Mouse (Mus musculus): ENCODE data around the gene Snapin. TPM values are rescaled to one million over a fixed set of nuclear protein-coding genes. Genes with fewer than 3 reads are reported as not detected.
A peak's percentile ranks its signal among the peaks of the same experiment; 100 is the strongest.

The Snapin gene
- total and polyA plus RNA-seq, 2 experiments from 2014 or later: 49.7 to 102 TPM

- DNase-seq (ENCODE audit: low spot score) (peak; percentile 14), ATAC-seq (no peak; the same call in 1 of the 2 replicates)
- peak overlapping the region; percentile 96 for H3K9ac ChIP-seq (replicated peaks; ENCODE audit: low read length)
- peak overlapping the region; percentile 99 for H3K4me3 ChIP-seq (ENCODE audit: low read length)
- 1% methylated on average over 18 of the region's 20 CpGs for WGBS
- no peak for TF ChIP-seq CTCF (IDR thresholded peaks at IDR 0.05; ENCODE audit: low read depth)
- H3K9me3 ChIP-seq (ENCODE audit: low read length): no peaks in the 10 kb centered on the region
- H3K4me1 ChIP-seq (ENCODE audit: insufficient read depth, low read length): peaks cover 9% of the 10 kb centered on the region; the same call in 1 of the 2 replicates
- peak overlapping the region; percentile 62 for H3K4me2 ChIP-seq (ENCODE audit: low read depth, low read length)
- H3K27me3 ChIP-seq (ENCODE audit: insufficient read depth, low read length): no peaks in the 10 kb centered on the region; the same call in 1 of the 2 replicates
- peaks cover 17% of the 10 kb centered on the region for H3K36me3 ChIP-seq (ENCODE audit: insufficient read depth, low read length)
- H3K27ac ChIP-seq: peak overlapping the region; percentile 99
Observed at GRCm38 (mm10) chr3:90508287-90508949, 17.6 kb upstream of the Snapin start.

- Histone ChIP-seq H3K9me3 (ENCODE audit: low read length) (no peaks in the 10 kb centered on the region), H3K27me3 (ENCODE audit: insufficient read depth, low read length) (no peaks in the 10 kb centered on the region), H3K36me3 (ENCODE audit: insufficient read depth, low read length) (peaks cover 37% of the 10 kb centered on the region), H3K4me3 (ENCODE audit: low read length) (no peak overlapping the region), H3K27ac (no peak overlapping the region), H3K4me2 (ENCODE audit: low read depth, low read length) (no peak overlapping the region), H3K4me1 (ENCODE audit: insufficient read depth, low read length) (peaks cover 9% of the 10 kb centered on the region; the same call in 1 of the 2 replicates), H3K9ac (replicated peaks; ENCODE audit: low read length) (no peak overlapping the region)
- no peak for DNase-seq (ENCODE audit: low spot score)
- no peak for ATAC-seq
- TF ChIP-seq CTCF (IDR thresholded peaks at IDR 0.05; ENCODE audit: low read depth): no peak
- WGBS: 88% methylated on average over 3 of the region's 3 CpGs
Observed at GRCm38 (mm10) chr3:90506362-90506761, 15.5 kb upstream of the Snapin start.

GRCm38 (mm10) chr3:90505216-90505615 lies 14.4 kb upstream of the Snapin start:
- no peak overlapping the region for H3K4me3 ChIP-seq (ENCODE audit: low read length)
- peaks cover 9% of the 10 kb centered on the region; the same call in 1 of the 2 replicates for H3K4me1 ChIP-seq (ENCODE audit: insufficient read depth, low read length)
- H3K4me2 ChIP-seq (ENCODE audit: low read depth, low read length): no peak overlapping the region
- no peak overlapping the region for H3K27ac ChIP-seq
- no peak for TF ChIP-seq CTCF (IDR thresholded peaks at IDR 0.05; ENCODE audit: low read depth)
- no peak overlapping the region for H3K9ac ChIP-seq (replicated peaks; ENCODE audit: low read length)
- H3K9me3 ChIP-seq (ENCODE audit: low read length): no peaks in the 10 kb centered on the region
- H3K27me3 ChIP-seq (ENCODE audit: insufficient read depth, low read length): no peaks in the 10 kb centered on the region
- H3K36me3 ChIP-seq (ENCODE audit: insufficient read depth, low read length): peaks cover 44% of the 10 kb centered on the region
- DNase-seq (ENCODE audit: low spot score) (no peak), ATAC-seq (no peak)
- WGBS: 94% methylated on average over 5 of the region's 5 CpGs

- no peak for TF ChIP-seq CTCF (IDR thresholded peaks at IDR 0.05; ENCODE audit: low read depth)
- no peak overlapping the region for H3K27ac ChIP-seq
- peaks cover 9% of the 10 kb centered on the region; the same call in 1 of the 2 replicates for H3K4me1 ChIP-seq (ENCODE audit: insufficient read depth, low read length)
- no peak overlapping the region for H3K9ac ChIP-seq (replicated peaks; ENCODE audit: low read length)
- ATAC-seq (no peak), DNase-seq (ENCODE audit: low spot score) (no peak)
- no peaks in the 10 kb centered on the region for H3K27me3 ChIP-seq (ENCODE audit: insufficient read depth, low read length)
- peaks cover 52% of the 10 kb centered on the region for H3K36me3 ChIP-seq (ENCODE audit: insufficient read depth, low read length)
- no peak overlapping the region for H3K4me3 ChIP-seq (ENCODE audit: low read length)
- no peak overlapping the region for H3K4me2 ChIP-seq (ENCODE audit: low read depth, low read length)
- no peaks in the 10 kb centered on the region for H3K9me3 ChIP-seq (ENCODE audit: low read length)
- WGBS: 84% methylated on average over 4 of the region's 4 CpGs
Observed at GRCm38 (mm10) chr3:90503444-90503843, 12.6 kb upstream of the Snapin start.

GRCm38 (mm10) chr3:90497597-90497996 lies 6.8 kb upstream of the Snapin start:
- DNase-seq (ENCODE audit: low spot score) (no peak), ATAC-seq (no peak)
- Histone ChIP-seq H3K4me2 (ENCODE audit: low read depth, low read length) (no peak overlapping the region), H3K9ac (replicated peaks; ENCODE audit: low read length) (no peak overlapping the region), H3K4me1 (ENCODE audit: insufficient read depth, low read length) (no peaks in the 10 kb centered on the region), H3K27me3 (ENCODE audit: insufficient read depth, low read length) (no peaks in the 10 kb centered on the region), H3K27ac (no peak overlapping the region), H3K4me3 (ENCODE audit: low read length) (no peak overlapping the region), H3K9me3 (ENCODE audit: low read length) (no peaks in the 10 kb centered on the region), H3K36me3 (ENCODE audit: insufficient read depth, low read length) (peaks cover 57% of the 10 kb centered on the region)
- TF ChIP-seq CTCF (IDR thresholded peaks at IDR 0.05; ENCODE audit: low read depth): no peak

GRCm38 (mm10) chr3:90495850-90496525 lies 5.2 kb upstream of the Snapin start:
- WGBS: 92% methylated on average over 7 of the region's 7 CpGs

More at GRCm38 (mm10) chr3:90495850-90496525, 5.2 kb upstream of the Snapin start:
- no peak for TF ChIP-seq CTCF (IDR thresholded peaks at IDR 0.05; ENCODE audit: low read depth)
- Histone ChIP-seq H3K36me3 (ENCODE audit: insufficient read depth, low read length) (peaks cover 41% of the 10 kb centered on the region), H3K9me3 (ENCODE audit: low read length) (no peaks in the 10 kb centered on the region), H3K9ac (replicated peaks; ENCODE audit: low read length) (no peak overlapping the region), H3K4me1 (ENCODE audit: insufficient read depth, low read length) (no peaks in the 10 kb centered on the region), H3K4me2 (ENCODE audit: low read depth, low read length) (no peak overlapping the region), H3K4me3 (ENCODE audit: low read length) (no peak overlapping the region), H3K27me3 (ENCODE audit: insufficient read depth, low read length) (no peaks in the 10 kb centered on the region), H3K27ac (no peak overlapping the region)
- DNase-seq (ENCODE audit: low spot score) (no peak), ATAC-seq (no peak)

Measured in hindbrain, postnatal 0 days (tissue).